In genomic region chr7:72306382-72306841, GRCm38 (mm10) we compare ENCODE assay signal across 8 mouse cellular contexts. TPM values are rescaled to one million over a fixed set of nuclear protein-coding genes. Genes with fewer than 3 reads are reported as not detected.
DNase-seq lines count a peak whose midpoint lies in the region; ATAC-seq and TF ChIP-seq lines count a peak whose summit lies in the region.

Gene Mctp2 (minus strand): TSS chr7:72306608.

- H3K27me3 ChIP-seq in embryonic facial prominence, embryonic 12.5 days, result peaks cover 12% of the 10 kb centered on the region; the same call in 1 of the 2 replicates
- H3K27me3 ChIP-seq in heart, embryonic 13.5 days (replicated peaks), result peaks cover 17% of the 10 kb centered on the region; the same call in 1 of the 2 replicates
- H3K27me3 ChIP-seq in kidney, embryonic 16.5 days (ENCODE audit: insufficient read depth, low read length), result no peaks in the 10 kb centered on the region

- TF ChIP-seq POLR2A in lung, adult 2 months (IDR thresholded peaks at IDR 0.05; ENCODE audit: borderline replicate concordance, extremely low read depth, low read depth, low read length), result no peak

- peak within 1 kb of the TSS; percentile 99 for H3K4me2 ChIP-seq in embryonic facial prominence, embryonic 12.5 days (replicated peaks)
- H3K4me2 ChIP-seq in heart, embryonic 13.5 days, result peak within 1 kb of the TSS; percentile 95
- peak within 1 kb of the TSS; percentile 99 for H3K4me2 ChIP-seq in kidney, embryonic 16.5 days (replicated peaks; ENCODE audit: low read depth, low read length)

- no peaks in the 10 kb centered on the region for H3K36me3 ChIP-seq in embryonic facial prominence, embryonic 12.5 days
- no peaks in the 10 kb centered on the region for H3K36me3 ChIP-seq in heart, embryonic 13.5 days
- H3K36me3 ChIP-seq in kidney, embryonic 16.5 days (ENCODE audit: insufficient read depth, low read length), result no peaks in the 10 kb centered on the region

- peak; percentile 9 to 13 for DNase-seq in cerebellum, postnatal 14 days
- DNase-seq in cerebellum, adult 8-10 months, result no peak
- peak; percentile 83 for DNase-seq in lung, adult 2 months
- peak; percentile 32 for DNase-seq in testis, postnatal 14 days (ENCODE audit: low spot score)

- no peaks in the 10 kb centered on the region for H3K4me1 ChIP-seq in embryonic facial prominence, embryonic 12.5 days
- peaks cover 11% of the 10 kb centered on the region for H3K4me1 ChIP-seq in heart, embryonic 13.5 days
- H3K4me1 ChIP-seq in kidney, embryonic 16.5 days (ENCODE audit: insufficient read depth, low read length), result no peaks in the 10 kb centered on the region
- peaks cover 8% of the 10 kb centered on the region for H3K4me1 ChIP-seq in lung, adult 2 months (ENCODE audit: control insufficient read depth, insufficient read depth, low read length)

- peak within 1 kb of the TSS; percentile 50 for H3K9ac ChIP-seq in embryonic facial prominence, embryonic 12.5 days
- peak within 1 kb of the TSS; percentile 78 for H3K9ac ChIP-seq in heart, embryonic 13.5 days
- peak within 1 kb of the TSS; percentile 66 for H3K9ac ChIP-seq in kidney, embryonic 16.5 days (replicated peaks; ENCODE audit: low read length)

- H3K9me3 ChIP-seq in embryonic facial prominence, embryonic 12.5 days, result no peaks in the 10 kb centered on the region
- no peaks in the 10 kb centered on the region for H3K9me3 ChIP-seq in heart, embryonic 13.5 days
- no peaks in the 10 kb centered on the region for H3K9me3 ChIP-seq in kidney, embryonic 16.5 days (ENCODE audit: low read length)

- TF ChIP-seq CTCF in lung, adult 2 months (IDR thresholded peaks at IDR 0.05; ENCODE audit: insufficient read depth, low read length), result no peak

- WGBS in embryonic facial prominence, embryonic 12.5 days, result under 1% methylated on average over 28 of the region's 28 CpGs
- under 1% methylated on average over 28 of the region's 28 CpGs for WGBS in heart, embryonic 13.5 days
- under 1% methylated on average over 28 of the region's 28 CpGs for whole genome bisulfite sequencing in kidney, embryonic 16.5 days
- whole genome bisulfite sequencing in lung, adult 2 months, result 1% methylated on average over 28 of the region's 28 CpGs

- H3K4me3 ChIP-seq in embryonic facial prominence, embryonic 12.5 days, result peak within 1 kb of the TSS; percentile 61
- H3K4me3 ChIP-seq in heart, embryonic 13.5 days, result peak within 1 kb of the TSS; percentile 59
- H3K4me3 ChIP-seq in kidney, embryonic 16.5 days (ENCODE audit: low read length), result peak within 1 kb of the TSS; percentile 65
- H3K4me3 ChIP-seq in lung, adult 2 months (replicated peaks; ENCODE audit: extremely low read depth, low read depth, low read length), result peak within 1 kb of the TSS; percentile 91

- ATAC-seq in embryonic facial prominence, embryonic 12.5 days (ENCODE audit: insufficient number of reproducible peaks, insufficient read depth, low FRiP score, low TSS enrichment), result peak; percentile 88
- ATAC-seq in heart, embryonic 13.5 days (ENCODE audit: extremely low read depth, insufficient number of reproducible peaks, low FRiP score, low TSS enrichment), result no peak; the same call in 1 of the 2 replicates
- peak; percentile 97 for ATAC-seq in kidney, embryonic 16.5 days (ENCODE audit: low FRiP score, low TSS enrichment)
- ATAC-seq in neutrophil, adult 5-6 weeks (ENCODE audit: extremely low read depth, insufficient number of reproducible peaks, low FRiP score, poor library complexity, severe bottlenecking), result peak; percentile 90

- no peak within 1 kb of the TSS for H3K27ac ChIP-seq in embryonic facial prominence, embryonic 12.5 days
- no peak within 1 kb of the TSS for H3K27ac ChIP-seq in heart, embryonic 13.5 days (replicated peaks)
- no peak within 1 kb of the TSS for H3K27ac ChIP-seq in kidney, embryonic 16.5 days (ENCODE audit: low read length)

RNA-seq across cellular contexts. Expression of gene Mctp2, which starts in this region (rescaled TPM):
- 1.0 and 1.1 TPM in 2 replicates for polyA plus RNA-seq in embryonic facial prominence, embryonic 12.5 days (2016; fragmentation: Nextera tagmentation; extraction: Ambion mirVana)
- polyA plus RNA-seq in heart, embryonic 13.5 days (2015; fragmentation: Nextera tagmentation; extraction: Ambion mirVana), result 0.27 and 0.33 TPM in 2 replicates
- polyA plus RNA-seq in kidney, embryonic 16.5 days (2015; fragmentation: Nextera tagmentation; extraction: Ambion mirVana), result 5.0 and 5.4 TPM in 2 replicates
- polyA plus RNA-seq in lung, adult 2 months (2012; rRNA removed), result 1.3 and 1.7 TPM in 2 replicates
- 86.6 and 86.9 TPM in 2 replicates for total RNA-seq in neutrophil, adult 5-6 weeks (2017)
